Mouse (Mus musculus): ENCODE data around the gene Gclm. TPM values are rescaled to one million over a fixed set of nuclear protein-coding genes. Genes with fewer than 3 reads are reported as not detected.
"Not testable (repeated sequence)": the region's sequence is repeated elsewhere in the genome, so short reads cannot be mapped to it uniquely, and the experiment has no call there.

Gclm gene
- polyA plus RNA-seq, 1 experiment from 2014 or later: 382 TPM

DNA sequence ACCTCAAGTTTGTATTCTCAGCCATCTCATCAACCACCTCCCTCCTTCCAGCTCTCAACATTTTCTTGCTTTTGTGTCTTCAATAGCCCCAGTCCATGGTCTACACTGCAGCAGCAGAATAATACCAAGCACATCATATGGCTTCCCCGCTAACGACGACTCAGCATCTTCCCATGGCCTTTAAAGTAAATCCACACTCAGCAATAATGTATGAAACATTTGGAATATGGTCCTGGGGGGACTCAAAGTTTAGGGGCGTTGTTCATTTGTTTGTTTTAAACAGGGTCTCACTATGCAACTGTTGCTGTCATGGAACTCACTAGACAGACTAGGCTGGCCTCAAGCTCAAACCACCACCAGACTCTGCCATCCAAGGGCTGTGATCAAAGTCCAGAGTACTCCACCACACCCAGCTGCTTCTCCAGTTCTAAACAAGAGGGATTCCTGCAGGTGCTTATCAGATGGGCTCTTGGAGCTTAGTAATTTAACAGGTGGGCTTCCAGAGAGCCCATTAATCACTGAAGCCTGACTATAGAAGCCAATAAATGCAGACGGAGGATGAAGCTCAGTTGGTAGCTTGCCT lies 43.3 kb downstream of the Gclm start:
- H3K9ac ChIP-seq (ENCODE audit: low read depth, low read length): no peak overlapping the region
- no peak overlapping the region for H3K4me3 ChIP-seq (ENCODE audit: low read depth, low read length)
- H3K27ac ChIP-seq (ENCODE audit: low read depth, low read length): peak overlapping the region; percentile 57
- H3K4me2 ChIP-seq (replicated peaks; ENCODE audit: low read depth): no peak overlapping the region
- ATAC-seq: peak; percentile 65
- peaks cover 14% of the 10 kb centered on the region for H3K36me3 ChIP-seq (ENCODE audit: control insufficient read depth, insufficient read depth)
- H3K4me1 ChIP-seq (replicated peaks; ENCODE audit: control insufficient read depth, insufficient read depth, low read length): peaks cover 8% of the 10 kb centered on the region
- no peak for TF ChIP-seq CTCF (IDR thresholded peaks at IDR 0.05; ENCODE audit: low read depth)
- H3K9me3 ChIP-seq (ENCODE audit: control insufficient read depth): no peaks in the 10 kb centered on the region
- WGBS: 68% methylated on average over 5 of the region's 5 CpGs
- H3K27me3 ChIP-seq (replicated peaks; ENCODE audit: control insufficient read depth, insufficient read depth, low read length): no peaks in the 10 kb centered on the region

DNA sequence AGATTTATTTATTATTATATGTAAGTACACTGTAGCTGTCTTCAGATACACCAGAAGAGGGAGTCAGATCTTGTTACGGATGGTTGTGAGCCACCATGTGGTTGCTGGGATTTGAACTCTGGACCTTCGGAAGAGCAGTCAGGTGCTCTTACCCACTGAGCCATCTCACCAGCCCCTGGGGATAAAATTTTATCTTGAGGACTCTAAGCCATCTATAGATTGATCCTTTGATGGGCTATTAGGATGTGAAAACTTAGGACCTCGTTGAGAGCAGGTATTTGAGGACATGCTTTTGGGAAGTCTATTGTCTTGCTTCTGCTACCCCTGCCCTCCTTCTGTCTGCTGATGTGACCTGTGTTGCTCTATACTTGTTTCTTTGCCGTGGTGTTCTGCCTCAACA lies 44.0 kb downstream of the Gclm start:
- H3K9me3 ChIP-seq (ENCODE audit: control insufficient read depth); H3K27me3 ChIP-seq (replicated peaks; ENCODE audit: control insufficient read depth, insufficient read depth, low read length); H3K4me1 ChIP-seq (replicated peaks; ENCODE audit: control insufficient read depth, insufficient read depth, low read length); ATAC-seq; H3K4me2 ChIP-seq (replicated peaks; ENCODE audit: low read depth); H3K4me3 ChIP-seq (ENCODE audit: low read depth, low read length); H3K9ac ChIP-seq (ENCODE audit: low read depth, low read length); H3K36me3 ChIP-seq (ENCODE audit: control insufficient read depth, insufficient read depth): not testable (repeated sequence)
- WGBS: 53% methylated on average over 3 of the region's 4 CpGs
- H3K27ac ChIP-seq (ENCODE audit: low read depth, low read length): peak overlapping the region; percentile 78

DNA sequence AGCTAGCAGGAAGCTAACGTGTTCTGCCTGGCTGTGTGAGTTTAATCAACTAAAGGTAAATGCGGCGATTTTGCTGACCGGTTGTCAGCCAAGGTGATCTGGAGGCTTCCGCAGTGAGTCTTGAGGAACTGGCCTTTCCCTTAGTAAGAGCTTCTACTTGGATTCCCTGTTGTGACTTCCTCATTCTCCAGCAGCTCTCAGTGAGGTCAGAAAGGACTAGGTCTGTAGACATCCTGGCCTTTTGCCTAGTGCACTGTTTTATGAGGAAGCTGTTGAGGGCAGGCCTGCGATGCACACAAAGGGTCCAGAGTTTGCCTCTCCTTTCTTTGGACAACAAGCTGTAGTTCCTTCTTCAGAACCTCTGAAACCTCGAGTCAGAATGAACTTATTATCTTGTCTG lies 45.3 kb downstream of the Gclm start:
- 42% methylated on average over 7 of the region's 7 CpGs for WGBS
- H3K27ac ChIP-seq (ENCODE audit: low read depth, low read length): peak overlapping the region; percentile 78

DNA sequence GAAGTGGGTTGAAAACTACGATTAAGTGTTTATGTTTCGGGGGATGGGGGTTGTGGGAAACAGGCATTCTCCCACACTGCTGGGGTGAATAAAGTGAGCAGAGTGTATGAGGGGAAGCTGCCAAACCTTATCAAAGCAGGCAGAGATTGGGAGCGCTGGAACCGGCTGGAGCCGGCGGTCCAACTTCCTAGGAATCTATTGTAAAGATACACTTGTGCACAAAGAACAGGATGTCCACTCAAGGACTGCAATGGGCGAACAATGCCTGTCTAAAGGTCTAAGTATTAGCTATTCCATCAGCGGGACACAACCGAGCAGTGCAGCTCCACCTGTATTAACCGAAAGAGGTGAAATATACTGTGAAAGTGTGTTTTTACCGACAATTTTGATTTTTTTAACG lies 46.5 kb downstream of the Gclm start:
- no peak overlapping the region for H3K4me3 ChIP-seq (ENCODE audit: low read depth, low read length)
- H3K4me2 ChIP-seq (replicated peaks; ENCODE audit: low read depth): no peak overlapping the region
- H3K27ac ChIP-seq (ENCODE audit: low read depth, low read length): peak overlapping the region; percentile 95
- H3K4me1 ChIP-seq (replicated peaks; ENCODE audit: control insufficient read depth, insufficient read depth, low read length): peaks cover 8% of the 10 kb centered on the region
- 46% methylated on average over 12 of the region's 12 CpGs for WGBS
- no peaks in the 10 kb centered on the region for H3K27me3 ChIP-seq (replicated peaks; ENCODE audit: control insufficient read depth, insufficient read depth, low read length)
- ATAC-seq: no peak
- no peaks in the 10 kb centered on the region for H3K36me3 ChIP-seq (ENCODE audit: control insufficient read depth, insufficient read depth)
- no peaks in the 10 kb centered on the region for H3K9me3 ChIP-seq (ENCODE audit: control insufficient read depth)
- TF ChIP-seq CTCF (IDR thresholded peaks at IDR 0.05; ENCODE audit: low read depth): no peak
- H3K9ac ChIP-seq (ENCODE audit: low read depth, low read length): no peak overlapping the region

More for the DNA sequence above, 45.3 kb downstream of the Gclm start:
- peaks cover 8% of the 10 kb centered on the region for H3K4me1 ChIP-seq (replicated peaks; ENCODE audit: control insufficient read depth, insufficient read depth, low read length)
- H3K9me3 ChIP-seq (ENCODE audit: control insufficient read depth): no peaks in the 10 kb centered on the region
- H3K4me3 ChIP-seq (ENCODE audit: low read depth, low read length): no peak overlapping the region
- H3K9ac ChIP-seq (ENCODE audit: low read depth, low read length): 0 out of 2 replicates have a peak overlapping the region, but pooled peaks have one; percentile 23
- TF ChIP-seq CTCF (IDR thresholded peaks at IDR 0.05; ENCODE audit: low read depth): no peak
- H3K4me2 ChIP-seq (replicated peaks; ENCODE audit: low read depth): no peak overlapping the region
- ATAC-seq: peak; percentile 22
- no peaks in the 10 kb centered on the region for H3K27me3 ChIP-seq (replicated peaks; ENCODE audit: control insufficient read depth, insufficient read depth, low read length)
- H3K36me3 ChIP-seq (ENCODE audit: control insufficient read depth, insufficient read depth): peaks cover under 1% of the 10 kb centered on the region; the same call in 1 of the 2 replicates

DNA sequence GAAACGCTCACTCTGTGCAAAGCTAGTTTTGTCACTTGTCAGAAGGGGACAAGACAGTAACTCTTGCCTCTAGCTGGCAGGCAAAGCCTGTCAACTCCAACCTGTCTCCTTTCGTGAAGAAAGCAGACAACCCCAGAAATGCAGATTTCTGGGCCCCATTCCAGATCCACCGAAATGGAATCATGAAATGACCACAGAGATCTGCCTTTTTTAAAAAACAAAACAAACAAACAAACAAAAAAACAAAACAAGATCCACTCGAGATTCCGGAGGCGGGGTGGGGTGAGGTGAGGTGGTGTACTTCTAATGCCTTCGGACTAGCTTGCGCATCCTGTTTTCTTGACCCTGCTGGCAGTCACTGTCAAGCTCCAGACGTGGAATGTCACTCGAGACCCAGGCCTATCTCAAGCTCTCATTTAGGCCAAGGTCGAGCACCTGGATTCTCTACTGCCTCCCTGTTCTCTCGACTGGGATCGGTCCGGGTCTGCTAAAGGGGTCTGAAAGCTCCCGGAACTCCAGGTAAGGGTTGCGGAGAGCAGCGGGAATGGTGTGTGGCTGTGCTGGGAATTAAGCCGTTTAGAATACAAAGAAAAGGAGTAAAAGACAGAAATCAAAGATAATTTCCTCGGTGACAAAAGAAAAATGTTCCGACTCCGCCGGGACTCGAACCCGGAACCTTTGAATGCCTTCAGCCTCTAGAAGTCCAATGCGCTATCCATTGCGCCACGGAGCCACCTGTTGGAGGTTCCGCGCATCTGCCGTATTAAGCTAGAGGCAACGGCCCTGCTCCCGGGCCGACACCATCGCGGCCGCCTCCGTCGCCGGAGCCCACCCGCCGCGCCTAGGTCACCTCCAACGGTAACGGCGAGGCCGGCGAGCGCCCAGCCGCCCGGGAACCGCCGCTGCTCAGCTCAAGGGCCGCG lies 47.2 kb downstream of the Gclm start:
- no peaks in the 10 kb centered on the region for H3K36me3 ChIP-seq (ENCODE audit: control insufficient read depth, insufficient read depth)
- H3K4me3 ChIP-seq (ENCODE audit: low read depth, low read length): peak overlapping the region; percentile 76
- H3K4me1 ChIP-seq (replicated peaks; ENCODE audit: control insufficient read depth, insufficient read depth, low read length): peaks cover 8% of the 10 kb centered on the region
- H3K27ac ChIP-seq (ENCODE audit: low read depth, low read length): peak overlapping the region; percentile 95
- H3K4me2 ChIP-seq (replicated peaks; ENCODE audit: low read depth): peak overlapping the region; percentile 77
- ATAC-seq: peak; percentile 71
- H3K9me3 ChIP-seq (ENCODE audit: control insufficient read depth): no peaks in the 10 kb centered on the region
- H3K27me3 ChIP-seq (replicated peaks; ENCODE audit: control insufficient read depth, insufficient read depth, low read length): no peaks in the 10 kb centered on the region
- TF ChIP-seq CTCF (IDR thresholded peaks at IDR 0.05; ENCODE audit: low read depth): peak; percentile 64
- H3K9ac ChIP-seq (ENCODE audit: low read depth, low read length): peak overlapping the region; percentile 89
- WGBS: 8% methylated on average over 54 of the region's 54 CpGs

DNA sequence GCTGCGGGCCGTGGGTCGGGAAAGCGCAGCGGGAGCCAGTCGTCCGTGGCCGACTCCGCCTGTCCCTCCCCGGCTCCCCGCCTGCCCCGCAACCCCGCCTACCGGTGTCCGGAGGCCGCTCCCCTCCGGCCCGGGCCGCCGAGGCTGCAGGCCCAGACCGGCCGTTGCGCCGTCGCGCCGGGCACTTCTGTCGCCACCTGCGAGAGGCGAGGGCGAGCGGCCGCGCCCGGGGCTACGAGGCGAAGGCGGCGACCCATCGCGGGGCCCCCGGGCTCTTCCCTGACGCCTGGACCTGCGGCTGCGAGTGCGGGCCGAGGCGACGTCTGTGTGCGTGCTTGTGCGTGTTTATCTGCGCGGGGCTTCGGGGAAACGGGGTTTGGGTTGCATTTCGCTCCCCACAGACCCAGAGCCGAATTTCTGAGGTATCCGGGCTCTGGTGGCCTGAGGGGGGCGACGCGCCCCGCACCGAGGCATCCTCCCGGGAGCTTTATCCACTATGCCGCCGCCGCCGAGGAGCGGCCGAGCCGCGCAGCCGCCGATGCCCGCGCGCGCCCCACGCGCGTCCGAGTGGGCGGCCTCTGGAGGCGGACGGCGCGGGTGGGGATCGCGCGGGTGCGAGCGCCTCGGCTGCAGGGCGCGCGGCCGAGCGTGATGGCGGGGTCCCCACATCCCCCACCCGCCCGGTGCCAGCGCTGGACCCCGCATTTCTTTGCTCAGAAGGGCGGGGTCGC lies 48.0 kb downstream of the Gclm start:
- no peak; the same call in 1 of the 2 replicates for TF ChIP-seq CTCF (IDR thresholded peaks at IDR 0.05; ENCODE audit: low read depth)
- WGBS: under 1% methylated on average over 104 of the region's 105 CpGs
- peak; percentile 72 for ATAC-seq

More for the DNA sequence above, 48.0 kb downstream of the Gclm start:
- H3K9me3 ChIP-seq (ENCODE audit: control insufficient read depth): no peaks in the 10 kb centered on the region
- peak overlapping the region; percentile 76 for H3K4me3 ChIP-seq (ENCODE audit: low read depth, low read length)
- no peaks in the 10 kb centered on the region for H3K27me3 ChIP-seq (replicated peaks; ENCODE audit: control insufficient read depth, insufficient read depth, low read length)
- peak overlapping the region; percentile 77 for H3K4me2 ChIP-seq (replicated peaks; ENCODE audit: low read depth)
- peak overlapping the region; percentile 95 for H3K27ac ChIP-seq (ENCODE audit: low read depth, low read length)
- no peaks in the 10 kb centered on the region for H3K36me3 ChIP-seq (ENCODE audit: control insufficient read depth, insufficient read depth)
- H3K4me1 ChIP-seq (replicated peaks; ENCODE audit: control insufficient read depth, insufficient read depth, low read length): peaks cover 8% of the 10 kb centered on the region
- H3K9ac ChIP-seq (ENCODE audit: low read depth, low read length): peak overlapping the region; percentile 89

All from intestine, postnatal 0 days (tissue).